Mouse (Mus musculus): Measurements from ENCODE around the gene C330007P06Rik.

- TF ChIP-seq CTCF (IDR thresholded peaks at IDR 0.05; ENCODE audit: control insufficient read depth, insufficient read depth, insufficient read length) (no peak), MYOD1 (IDR thresholded peaks at IDR 0.05; ENCODE audit: control insufficient read depth, insufficient read length, low read depth) (no peak)
These were observed 57.5 kb downstream of the C330007P06Rik start for GRCm38 (mm10) chrX:36816368-36816899.

Measured in C2C12 (cell line).